Comparison of ENCODE assay signal across 8 mouse cellular contexts in the genomic region with DNA sequence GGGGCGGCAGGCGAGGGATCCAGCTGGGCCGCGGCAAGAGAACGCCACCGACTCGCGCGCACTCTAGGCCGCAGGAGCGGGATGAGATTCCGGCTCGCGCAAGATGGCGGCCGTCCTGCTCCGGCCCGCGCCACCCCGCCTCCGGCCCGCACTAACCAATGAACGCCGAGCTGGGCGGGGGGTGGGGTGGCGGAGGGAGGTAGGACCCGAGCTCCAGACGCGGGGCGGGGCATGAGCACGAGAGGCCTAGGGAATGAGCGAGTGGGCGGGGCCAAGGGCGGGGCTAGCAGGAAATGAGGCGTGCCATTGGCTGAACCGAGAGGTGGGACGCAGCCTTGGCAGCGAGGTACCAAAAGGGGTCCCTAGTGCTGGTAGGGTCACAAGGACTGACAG. TPM values are rescaled to one million over a fixed set of nuclear protein-coding genes. Genes with fewer than 3 reads are reported as not detected.
DNase-seq lines count a peak whose midpoint lies in the region; ATAC-seq and TF ChIP-seq lines count a peak whose summit lies in the region.

A gene (minus strand): TSS at position 105 of the 393 bp plus-strand sequence.

- H3K4me3 ChIP-seq in C2C12 (ENCODE audit: insufficient read depth, poor library complexity, severe bottlenecking): peak within 1 kb of the TSS; percentile 74
- H3K4me3 ChIP-seq in erythroblast, embryonic 14.5 days (replicated peaks): peak within 1 kb of the TSS; percentile 99
- H3K4me3 ChIP-seq in heart, embryonic 13.5 days: peak within 1 kb of the TSS; percentile 95
- peak within 1 kb of the TSS; percentile 93 for H3K4me3 ChIP-seq in liver, embryonic 12.5 days
- peak within 1 kb of the TSS; percentile 99 for H3K4me3 ChIP-seq in stomach, embryonic 15.5 days (replicated peaks)

- H3K79me3 ChIP-seq in C2C12 (ENCODE audit: low read depth): peaks cover 26% of the 10 kb centered on the region

- peak within 1 kb of the TSS; percentile 98 for H3K9ac ChIP-seq in heart, embryonic 13.5 days
- peak within 1 kb of the TSS; percentile 98 for H3K9ac ChIP-seq in liver, embryonic 12.5 days
- peak within 1 kb of the TSS; percentile 98 for H3K9ac ChIP-seq in stomach, embryonic 15.5 days

- H3ac ChIP-seq in C2C12 (ENCODE audit: control insufficient read depth, insufficient read length, low read depth): peak within 1 kb of the TSS; percentile 93

- no peak for TF ChIP-seq CTCF in C2C12 (IDR thresholded peaks at IDR 0.05; ENCODE audit: control insufficient read depth, insufficient read depth, insufficient read length)
- TF ChIP-seq CTCF in brain, embryonic 14.5 days (IDR thresholded peaks at IDR 0.05; ENCODE audit: borderline replicate concordance, extremely low read depth, insufficient read depth, insufficient read length): peak; percentile 10; the same call in 1 of the 2 replicates

- TF ChIP-seq POLR2A in brain, embryonic 14.5 days (IDR thresholded peaks at IDR 0.05; ENCODE audit: borderline replicate concordance, extremely low read depth, insufficient read depth, insufficient read length, poor library complexity, severe bottlenecking): peak; percentile 96

- H3K79me2 ChIP-seq in C2C12 (ENCODE audit: control insufficient read depth, insufficient read depth): peaks cover 48% of the 10 kb centered on the region

- H3K4me2 ChIP-seq in heart, embryonic 13.5 days: peak within 1 kb of the TSS; percentile 89
- peak within 1 kb of the TSS; percentile 81 for H3K4me2 ChIP-seq in liver, embryonic 12.5 days
- H3K4me2 ChIP-seq in stomach, embryonic 15.5 days: peak within 1 kb of the TSS; percentile 83

- H3K9me3 ChIP-seq in erythroblast, embryonic 14.5 days (ENCODE audit: control insufficient read depth, low read length): no peaks in the 10 kb centered on the region
- H3K9me3 ChIP-seq in heart, embryonic 13.5 days: no peaks in the 10 kb centered on the region
- H3K9me3 ChIP-seq in liver, embryonic 12.5 days (replicated peaks): no peaks in the 10 kb centered on the region
- no peaks in the 10 kb centered on the region for H3K9me3 ChIP-seq in stomach, embryonic 15.5 days

- peak; percentile 96 for ATAC-seq in heart, embryonic 13.5 days (ENCODE audit: extremely low read depth, insufficient number of reproducible peaks, low FRiP score, low TSS enrichment)
- peak; percentile 97 for ATAC-seq in liver, embryonic 12.5 days
- ATAC-seq in stomach, embryonic 15.5 days (ENCODE audit: insufficient read depth, low FRiP score, low read depth): peak; percentile 97

- DNase-seq in brain, embryonic 14.5 days (ENCODE audit: low read depth): peak; percentile 99
- peak; percentile 100 for DNase-seq in kidney, postnatal 10 days
- peak; percentile 97 to 98 for DNase-seq in natural killer cell, adult 2 months (ENCODE audit: low spot score in 2 of 2)

- no peaks in the 10 kb centered on the region for H3K36me3 ChIP-seq in C2C12 (ENCODE audit: control insufficient read depth, insufficient read depth)
- peaks cover 12% of the 10 kb centered on the region for H3K36me3 ChIP-seq in erythroblast, embryonic 14.5 days (ENCODE audit: control insufficient read depth)
- H3K36me3 ChIP-seq in heart, embryonic 13.5 days: no peaks in the 10 kb centered on the region; the same call in 1 of the 2 replicates
- peaks cover 7% of the 10 kb centered on the region; the same call in 1 of the 2 replicates for H3K36me3 ChIP-seq in liver, embryonic 12.5 days
- H3K36me3 ChIP-seq in stomach, embryonic 15.5 days: no peaks in the 10 kb centered on the region

- under 1% methylated on average over 38 of the region's 38 CpGs for WGBS in heart, embryonic 13.5 days
- WGBS in liver, embryonic 12.5 days (ENCODE audit: insufficient replicate concordance): under 1% methylated on average over 37 of the region's 38 CpGs
- WGBS in stomach, embryonic 15.5 days: 1% methylated on average over 38 of the region's 38 CpGs

- H3K4me1 ChIP-seq in erythroblast, embryonic 14.5 days (ENCODE audit: control insufficient read depth): peaks cover 32% of the 10 kb centered on the region
- peaks cover 30% of the 10 kb centered on the region for H3K4me1 ChIP-seq in heart, embryonic 13.5 days
- peaks cover 25% of the 10 kb centered on the region for H3K4me1 ChIP-seq in liver, embryonic 12.5 days
- H3K4me1 ChIP-seq in stomach, embryonic 15.5 days: peaks cover 15% of the 10 kb centered on the region

- H3K27me3 ChIP-seq in C2C12 (ENCODE audit: control insufficient read depth, insufficient read depth, insufficient read length): no peaks in the 10 kb centered on the region
- H3K27me3 ChIP-seq in erythroblast, embryonic 14.5 days (ENCODE audit: control insufficient read depth): 0 out of 2 replicates have a peak, but pooled peaks cover 2% of the 10 kb centered on the region
- H3K27me3 ChIP-seq in heart, embryonic 13.5 days (replicated peaks): no peaks in the 10 kb centered on the region
- H3K27me3 ChIP-seq in liver, embryonic 12.5 days (replicated peaks): peaks cover 11% of the 10 kb centered on the region; the same call in 1 of the 2 replicates
- H3K27me3 ChIP-seq in stomach, embryonic 15.5 days (replicated peaks): no peaks in the 10 kb centered on the region

- peak within 1 kb of the TSS; percentile 98 for H3K27ac ChIP-seq in heart, embryonic 13.5 days (replicated peaks)
- peak within 1 kb of the TSS; percentile 91 for H3K27ac ChIP-seq in liver, embryonic 12.5 days
- peak within 1 kb of the TSS; percentile 97 for H3K27ac ChIP-seq in stomach, embryonic 15.5 days

TF ChIP-seq in C2C12, 6 proteins besides CTCF, POLR2A, EP300 and RAD21:
- TF ChIP-seq FOSL1 (IDR thresholded peaks at IDR 0.05; ENCODE audit: insufficient read depth, low read length, poor library complexity, severe bottlenecking) (no peak), CEBPB (IDR thresholded peaks at IDR 0.05; ENCODE audit: low read depth) (no peak), MAX (IDR thresholded peaks at IDR 0.05) (peak; percentile 33), USF1 (IDR thresholded peaks at IDR 0.05; ENCODE audit: low read depth) (no peak)

RNA-seq across cellular contexts. Expression of the gene that starts here (rescaled TPM):
- polyA plus RNA-seq in C2C12 (2012; fragmentation: generic; extraction: Trizol): 0.06 TPM
- 3.2 and 3.9 TPM in 2 replicates for polyA plus RNA-seq in brain, embryonic 14.5 days (2012; rRNA removed)
- polyA plus RNA-seq in erythroblast, embryonic 14.5 days (2012): 0.07 and 0.08 TPM in 2 replicates
- 0.12 and 0.14 TPM in 2 replicates for polyA plus RNA-seq in heart, embryonic 13.5 days (2015; fragmentation: Nextera tagmentation; extraction: Ambion mirVana)
- polyA plus RNA-seq in liver, embryonic 12.5 days (2016; fragmentation: Nextera tagmentation; extraction: Ambion mirVana): not detected in 2 replicates
- 0.26 and 0.32 TPM in 2 replicates for polyA plus RNA-seq in stomach, embryonic 15.5 days (2015; fragmentation: Nextera tagmentation; extraction: Ambion mirVana)

Comparison
In these comparisons a context has a peak if more than half of its experiments do, and no peak if none do; other contexts are left out.
1. Peak in every context shown above with its lines: DNase-seq, ATAC-seq, H3K4me3 ChIP-seq and H3K27ac ChIP-seq.
2. Peak in ATAC-seq, H3K4me3 ChIP-seq, H3K27ac ChIP-seq, H3K9ac ChIP-seq and H3K4me2 ChIP-seq in heart, embryonic 13.5 days; RNA of the gene not detected or under 1 TPM.
3. Peak in ATAC-seq, H3K4me3 ChIP-seq, H3K27ac ChIP-seq, H3K9ac ChIP-seq and H3K4me2 ChIP-seq in liver, embryonic 12.5 days; RNA of the gene not detected or under 1 TPM.
4. Peak in ATAC-seq, H3K4me3 ChIP-seq, H3K27ac ChIP-seq, H3K9ac ChIP-seq and H3K4me2 ChIP-seq in stomach, embryonic 15.5 days; RNA of the gene not detected or under 1 TPM.